In genomic region chr4:100539483-100539882, GRCm38 (mm10) we compare ENCODE assay signal across 23 mouse cellular contexts.
DNase-seq lines count a peak whose midpoint lies in the region; ATAC-seq and TF ChIP-seq lines count a peak whose summit lies in the region.
"Had no signal": no experiment of that assay in that cellular context is flagged by ENCODE, and none has a peak within 500 bp of the region (broad histone marks: within the 10 kb centered on the region; RNA-seq: fewer than 3 reads in every experiment).

No protein-coding gene starts in this region.

- H3K27ac ChIP-seq in kidney, adult 2 months (ENCODE audit: insufficient read depth, low read depth, low read length) = no peak overlapping the region
- H3K27ac ChIP-seq in kidney, embryonic 15.5 days = no peak overlapping the region
- peak overlapping the region; percentile 15; the same call in 1 of the 2 replicates for H3K27ac ChIP-seq in liver, adult 2 months (replicated peaks; ENCODE audit: insufficient read depth, low read depth, low read length)
- H3K27ac ChIP-seq in liver, embryonic 12.5 days = no peak overlapping the region
- no peak overlapping the region for H3K27ac ChIP-seq in stomach, embryonic 14.5 days (ENCODE audit: low read length)
- H3K27ac ChIP-seq: gastrocnemius, adult 2 months; heart, embryonic 13.5 days; hindbrain, embryonic 14.5 days; lung, embryonic 15.5 days; midbrain, embryonic 12.5 days; neural tube, embryonic 13.5 days had no signal

- ATAC-seq in kidney, embryonic 15.5 days (replicated peaks; ENCODE audit: low FRiP score) = no peak
- no peak for ATAC-seq in liver, embryonic 12.5 days
- peak; percentile 58; the same call in 1 of the 2 replicates for ATAC-seq in stomach, embryonic 14.5 days (ENCODE audit: insufficient number of reproducible peaks, insufficient read depth, low FRiP score, low read depth)
- ATAC-seq: forebrain, embryonic 16.5 days had no signal

- H3K27me3 ChIP-seq in kidney, adult 2 months (replicated peaks; ENCODE audit: control insufficient read depth, insufficient read depth, low read length) = no peaks in the 10 kb centered on the region
- no peaks in the 10 kb centered on the region for H3K27me3 ChIP-seq in kidney, embryonic 15.5 days
- H3K27me3 ChIP-seq in liver, adult 2 months (ENCODE audit: control insufficient read depth, insufficient read depth, low read length) = no peaks in the 10 kb centered on the region
- H3K27me3 ChIP-seq in liver, embryonic 12.5 days (replicated peaks) = no peaks in the 10 kb centered on the region
- no peaks in the 10 kb centered on the region for H3K27me3 ChIP-seq in stomach, embryonic 14.5 days (ENCODE audit: control insufficient read depth, insufficient read depth, low read length)
- H3K27me3 ChIP-seq: heart, embryonic 13.5 days; lung, embryonic 15.5 days; megakaryocyte, embryonic 14.5 days; neural tube, embryonic 13.5 days had no signal

- no peak overlapping the region for H3K4me3 ChIP-seq in kidney, adult 2 months (ENCODE audit: insufficient read depth, low read depth, low read length)
- no peak overlapping the region for H3K4me3 ChIP-seq in kidney, embryonic 15.5 days (replicated peaks)
- H3K4me3 ChIP-seq in liver, adult 2 months (ENCODE audit: insufficient read depth, low read depth, low read length) = no peak overlapping the region
- no peak overlapping the region for H3K4me3 ChIP-seq in liver, embryonic 12.5 days
- H3K4me3 ChIP-seq in stomach, embryonic 14.5 days (ENCODE audit: low read depth, low read length) = no peak overlapping the region
- H3K4me3 ChIP-seq: erythroblast, embryonic 14.5 days; gastrocnemius, adult 2 months; heart, embryonic 13.5 days; lung, embryonic 15.5 days; megakaryocyte, embryonic 14.5 days; midbrain, embryonic 12.5 days; neural tube, embryonic 13.5 days had no signal

- 60% methylated on average over 3 of the region's 3 CpGs for WGBS in kidney, adult 2 months
- 68% methylated on average over 3 of the region's 3 CpGs for WGBS in kidney, embryonic 15.5 days
- WGBS in liver, adult 2 months = 21% methylated on average over 3 of the region's 3 CpGs
- 39% methylated on average over 3 of the region's 3 CpGs for whole genome bisulfite sequencing in liver, embryonic 12.5 days (ENCODE audit: insufficient replicate concordance)
- 59% methylated on average over 3 of the region's 3 CpGs for whole genome bisulfite sequencing in stomach, embryonic 14.5 days

- no peaks in the 10 kb centered on the region for H3K79me2 ChIP-seq in liver, adult 2 months (ENCODE audit: control insufficient read depth, insufficient read depth, low read length)

- no peak overlapping the region for H3K9ac ChIP-seq in kidney, embryonic 15.5 days
- H3K9ac ChIP-seq in liver, adult 2 months (ENCODE audit: low read depth, low read length) = no peak overlapping the region
- H3K9ac ChIP-seq in liver, embryonic 12.5 days = no peak overlapping the region
- H3K9ac ChIP-seq in stomach, embryonic 14.5 days (replicated peaks; ENCODE audit: low read depth, low read length) = no peak overlapping the region
- H3K9ac ChIP-seq: heart, embryonic 13.5 days; hindbrain, embryonic 14.5 days; lung, embryonic 15.5 days; midbrain, embryonic 12.5 days; neural tube, embryonic 13.5 days had no signal

- peak; percentile 59 for DNase-seq in kidney, adult 2 months
- DNase-seq in liver, adult 2 months (ENCODE audit: extremely low read depth, low read depth, low spot score) = peak; percentile 78
- DNase-seq in ovary, postnatal 36 days (ENCODE audit: low spot score) = no peak
- no peak for DNase-seq in cerebellum, postnatal 10 days
- DNase-seq in thymus, postnatal 36 days = no peak
- DNase-seq: adrenal gland, postnatal 14 days; cerebellum, adult 11 months; cerebellum, adult 9-10 months; gastrocnemius, adult 2 months; heart, postnatal 10 days; layer of hippocampus, adult 9-11 months; liver had no signal

- H3K9me3 ChIP-seq in kidney, embryonic 15.5 days (replicated peaks) = no peaks in the 10 kb centered on the region
- no peaks in the 10 kb centered on the region for H3K9me3 ChIP-seq in liver, embryonic 12.5 days (replicated peaks)
- no peaks in the 10 kb centered on the region for H3K9me3 ChIP-seq in stomach, embryonic 14.5 days (ENCODE audit: control insufficient read depth, low read depth, low read length)
- H3K9me3 ChIP-seq: heart, embryonic 13.5 days; lung, embryonic 15.5 days; megakaryocyte, embryonic 14.5 days; midbrain, embryonic 12.5 days; neural tube, embryonic 13.5 days had no signal

- no peaks in the 10 kb centered on the region for H3K36me3 ChIP-seq in kidney, adult 2 months (ENCODE audit: control insufficient read depth, insufficient read depth, low read length)
- no peaks in the 10 kb centered on the region for H3K36me3 ChIP-seq in kidney, embryonic 15.5 days
- no peaks in the 10 kb centered on the region for H3K36me3 ChIP-seq in liver, adult 2 months (ENCODE audit: control insufficient read depth, insufficient read depth, low read length)
- no peaks in the 10 kb centered on the region for H3K36me3 ChIP-seq in liver, embryonic 12.5 days
- no peaks in the 10 kb centered on the region for H3K36me3 ChIP-seq in stomach, embryonic 14.5 days (ENCODE audit: control insufficient read depth, insufficient read depth, low read length)
- H3K36me3 ChIP-seq: heart, embryonic 13.5 days; lung, embryonic 15.5 days; midbrain, embryonic 12.5 days; neural tube, embryonic 13.5 days had no signal

- no peaks in the 10 kb centered on the region; the same call in 1 of the 2 replicates for H3K4me1 ChIP-seq in kidney, adult 2 months (ENCODE audit: control insufficient read depth, insufficient read depth, low read length)
- H3K4me1 ChIP-seq in kidney, embryonic 15.5 days = no peaks in the 10 kb centered on the region
- H3K4me1 ChIP-seq in liver, adult 2 months (ENCODE audit: control insufficient read depth, insufficient read depth, low read length) = peaks cover 2% of the 10 kb centered on the region; the same call in 1 of the 2 replicates
- H3K4me1 ChIP-seq in liver, embryonic 12.5 days = no peaks in the 10 kb centered on the region
- H3K4me1 ChIP-seq in stomach, embryonic 14.5 days (ENCODE audit: control insufficient read depth, insufficient read depth, low read length) = no peaks in the 10 kb centered on the region
- H3K4me1 ChIP-seq: heart, embryonic 13.5 days; lung, embryonic 15.5 days; megakaryocyte, embryonic 14.5 days; midbrain, embryonic 12.5 days; neural tube, embryonic 13.5 days had no signal

- no peak for TF ChIP-seq CTCF in kidney, adult 2 months (conservative IDR thresholded peaks at IDR 0.05; ENCODE audit: insufficient read depth, insufficient read length, low read depth, low read length)
- TF ChIP-seq CTCF in liver, adult 2 months (IDR thresholded peaks at IDR 0.05; ENCODE audit: low read depth, low read length) = no peak

- TF ChIP-seq POLR2A in kidney, adult 2 months (IDR thresholded peaks at IDR 0.05; ENCODE audit: low read depth, low read length) = no peak
- TF ChIP-seq POLR2A in liver, adult 2 months (IDR thresholded peaks at IDR 0.05; ENCODE audit: extremely low read depth, insufficient read depth, low read length) = no peak

- no peak overlapping the region for H3K4me2 ChIP-seq in kidney, embryonic 15.5 days
- no peak overlapping the region for H3K4me2 ChIP-seq in liver, embryonic 12.5 days
- no peak overlapping the region for H3K4me2 ChIP-seq in stomach, embryonic 14.5 days (replicated peaks; ENCODE audit: low read depth, low read length)
- H3K4me2 ChIP-seq: heart, embryonic 13.5 days; hindbrain, embryonic 14.5 days; lung, embryonic 15.5 days; midbrain, embryonic 12.5 days; neural tube, embryonic 13.5 days had no signal

Comparison
In these comparisons a context has a peak if more than half of its experiments do, and no peak if none do; other contexts are left out.
1. DNase-seq: peak in kidney, adult 2 months (single experiment) and liver, adult 2 months (single experiment); none in ovary, postnatal 36 days (single experiment), cerebellum, postnatal 10 days (0 of 2) and thymus, postnatal 36 days (0 of 2).